Mouse (Mus musculus) midbrain, embryonic 15.5 days (tissue): ENCODE results near the gene Col5a1. TPM values are rescaled to one million over a fixed set of nuclear protein-coding genes. Genes with fewer than 3 reads are reported as not detected.
A peak's percentile ranks its signal among the peaks of the same experiment; 100 is the strongest.

Experiments
- ATAC-seq: fragments of 200-750 bp; cut with Nextera tagmentation; replicated peaks from 2 replicates; pipeline ENCODE4 v1.8.0; 2017; ENCODE audit warnings: moderate TSS enrichment
- H3K27ac ChIP-seq: fragments of 300-500 bp; sonication (generic); 2 replicates; pipeline ENCODE4 v1.5.1; 2015; ENCODE audit warnings: mild to moderate bottlenecking, inconsistent platforms
- H3K27me3 ChIP-seq: fragments of 300-500 bp; sonication (generic); replicated peaks from 2 replicates; pipeline ENCODE4 v1.6.1; 2015; ENCODE audit warnings: inconsistent platforms
- H3K36me3 ChIP-seq: fragments of 300-500 bp; sonication (generic); replicated peaks from 2 replicates; pipeline ENCODE4 v1.6.1; 2015; ENCODE audit warnings: inconsistent platforms
- H3K4me1 ChIP-seq: fragments of 300-500 bp; sonication (generic); 2 replicates; pipeline ENCODE4 v1.6.1; 2015; ENCODE audit warnings: inconsistent platforms
- H3K4me2 ChIP-seq: fragments of 300-500 bp; sonication (generic); 2 replicates; pipeline ENCODE4 v1.6.1; 2015; ENCODE audit warnings: inconsistent platforms, mild to moderate bottlenecking, moderate library complexity
- H3K4me3 ChIP-seq: fragments of 300-500 bp; sonication (generic); 2 replicates; pipeline ENCODE4 v1.5.1; 2015; ENCODE audit warnings: mild to moderate bottlenecking, inconsistent platforms
- H3K9ac ChIP-seq: fragments of 300-500 bp; sonication (generic); 2 replicates; pipeline ENCODE4 v1.6.1; 2015; ENCODE audit warnings: mild to moderate bottlenecking, inconsistent platforms
- H3K9me3 ChIP-seq: fragments of 300-500 bp; sonication (generic); 2 replicates; pipeline ENCODE4 v1.6.1; 2016; ENCODE audit warnings: inconsistent platforms
- WGBS: fragments of 180-500 bp; shearing (Covaris S2); methylation state at CpG from one replicate; pipeline ENCODE4 v1.1.7; 2015; ENCODE audit warnings: mixed read lengths; 5-methylcytosine and 5-hydroxymethylcytosine counted together
- polyA plus RNA-seq: library from polyadenylated mRNA; unstranded; fragments of >200 nt; fragmentation: Nextera tagmentation; extraction: Ambion mirVana; gene quantifications from 2 replicates; pipeline ENCODE4 v1.2.1, GENCODE M21; 2015

The Col5a1 gene
- polyA plus RNA-seq, 1 experiment from 2014 or later: 8.7 TPM

GRCm38 (mm10) chr2:27957184-27957583, 71.0 kb downstream of the Col5a1 start:
- Histone ChIP-seq H3K27ac (no peak overlapping the region), H3K4me3 (no peak overlapping the region), H3K36me3 (no peaks in the 10 kb centered on the region), H3K4me2 (no peak overlapping the region), H3K9ac (no peak overlapping the region), H3K27me3 (no peaks in the 10 kb centered on the region), H3K9me3 (no peaks in the 10 kb centered on the region), H3K4me1 (peaks cover 4% of the 10 kb centered on the region; the same call in 1 of the 2 replicates)
- 22% methylated on average over 5 of the region's 5 CpGs for WGBS
- ATAC-seq: no peak

- no peak overlapping the region for H3K9ac ChIP-seq
- no peaks in the 10 kb centered on the region for H3K36me3 ChIP-seq
- H3K9me3 ChIP-seq: no peaks in the 10 kb centered on the region
- no peak for ATAC-seq
- H3K27me3 ChIP-seq: no peaks in the 10 kb centered on the region
- no peak overlapping the region for H3K27ac ChIP-seq
- H3K4me1 ChIP-seq: peaks cover 4% of the 10 kb centered on the region; the same call in 1 of the 2 replicates
- no peak overlapping the region for H3K4me3 ChIP-seq
- H3K4me2 ChIP-seq: no peak overlapping the region
- WGBS: 81% methylated on average over 6 of the region's 6 CpGs
Observed at GRCm38 (mm10) chr2:27959275-27959674, 73.0 kb downstream of the Col5a1 start.

GRCm38 (mm10) chr2:27961190-27961589, 75.0 kb downstream of the Col5a1 start:
- Histone ChIP-seq H3K27me3 (no peaks in the 10 kb centered on the region), H3K4me2 (no peak overlapping the region), H3K9me3 (no peaks in the 10 kb centered on the region), H3K4me1 (peaks cover 4% of the 10 kb centered on the region; the same call in 1 of the 2 replicates), H3K9ac (no peak overlapping the region), H3K4me3 (no peak overlapping the region), H3K27ac (no peak overlapping the region), H3K36me3 (no peaks in the 10 kb centered on the region)
- no peak for ATAC-seq
- 98% methylated on average over 2 of the region's 2 CpGs for WGBS

GRCm38 (mm10) chr2:27962406-27962805, 76.2 kb downstream of the Col5a1 start:
- Histone ChIP-seq H3K27me3 (no peaks in the 10 kb centered on the region), H3K36me3 (no peaks in the 10 kb centered on the region), H3K4me3 (no peak overlapping the region), H3K9ac (no peak overlapping the region), H3K4me1 (no peaks in the 10 kb centered on the region), H3K27ac (no peak overlapping the region), H3K9me3 (no peaks in the 10 kb centered on the region), H3K4me2 (no peak overlapping the region)
- 95% methylated on average over 3 of the region's 3 CpGs for WGBS
- ATAC-seq: no peak

GRCm38 (mm10) chr2:27969158-27969557, 82.9 kb downstream of the Col5a1 start:
- 0 out of 2 replicates have a peak, but pooled peaks have one; percentile 49 for ATAC-seq

GRCm38 (mm10) chr2:27973840-27974239, 87.6 kb downstream of the Col5a1 start:
- Histone ChIP-seq H3K9ac (no peak overlapping the region), H3K27ac (no peak overlapping the region), H3K9me3 (no peaks in the 10 kb centered on the region), H3K36me3 (no peaks in the 10 kb centered on the region), H3K4me1 (peaks cover 14% of the 10 kb centered on the region; the same call in 1 of the 2 replicates), H3K4me2 (no peak overlapping the region), H3K4me3 (no peak overlapping the region), H3K27me3 (no peaks in the 10 kb centered on the region)
- WGBS: 59% methylated on average over 3 of the region's 3 CpGs
- no peak for ATAC-seq

More at GRCm38 (mm10) chr2:27969158-27969557, 82.9 kb downstream of the Col5a1 start:
- Histone ChIP-seq H3K9ac (no peak overlapping the region), H3K9me3 (no peaks in the 10 kb centered on the region), H3K27me3 (no peaks in the 10 kb centered on the region), H3K27ac (no peak overlapping the region), H3K4me2 (no peak overlapping the region), H3K36me3 (no peaks in the 10 kb centered on the region), H3K4me1 (no peaks in the 10 kb centered on the region), H3K4me3 (no peak overlapping the region)
- 19% methylated on average over 6 of the region's 6 CpGs for WGBS

- no peak for ATAC-seq
Observed at GRCm38 (mm10) chr2:27975786-27976185, 89.6 kb downstream of the Col5a1 start.

GRCm38 (mm10) chr2:27976512-27976911, 90.3 kb downstream of the Col5a1 start:
- no peak overlapping the region for H3K27ac ChIP-seq
- no peak for ATAC-seq
- WGBS: 51% methylated on average over 4 of the region's 4 CpGs
- no peaks in the 10 kb centered on the region for H3K9me3 ChIP-seq
- H3K9ac ChIP-seq: no peak overlapping the region
- H3K4me2 ChIP-seq: no peak overlapping the region
- no peaks in the 10 kb centered on the region for H3K36me3 ChIP-seq
- H3K4me3 ChIP-seq: no peak overlapping the region
- H3K27me3 ChIP-seq: no peaks in the 10 kb centered on the region
- H3K4me1 ChIP-seq: peaks cover 14% of the 10 kb centered on the region; the same call in 1 of the 2 replicates

More at GRCm38 (mm10) chr2:27975786-27976185, 89.6 kb downstream of the Col5a1 start:
- whole genome bisulfite sequencing: 32% methylated on average over 3 of the region's 3 CpGs
- Histone ChIP-seq H3K4me2 (no peak overlapping the region), H3K4me1 (peaks cover 14% of the 10 kb centered on the region; the same call in 1 of the 2 replicates), H3K27ac (no peak overlapping the region), H3K9me3 (no peaks in the 10 kb centered on the region), H3K36me3 (no peaks in the 10 kb centered on the region), H3K4me3 (no peak overlapping the region), H3K27me3 (no peaks in the 10 kb centered on the region), H3K9ac (no peak overlapping the region)

- no peak for ATAC-seq
- Histone ChIP-seq H3K4me3 (no peak overlapping the region), H3K9me3 (no peaks in the 10 kb centered on the region), H3K4me2 (no peak overlapping the region), H3K27me3 (no peaks in the 10 kb centered on the region), H3K4me1 (peaks cover 11% of the 10 kb centered on the region; the same call in 1 of the 2 replicates), H3K9ac (no peak overlapping the region), H3K27ac (no peak overlapping the region), H3K36me3 (no peaks in the 10 kb centered on the region)
- WGBS: 92% methylated on average over 2 of the region's 2 CpGs
Observed at GRCm38 (mm10) chr2:27981066-27981465, 94.8 kb downstream of the Col5a1 start.

GRCm38 (mm10) chr2:27981621-27982535, 95.7 kb downstream of the Col5a1 start:
- no peak for ATAC-seq
- Histone ChIP-seq H3K27me3 (no peaks in the 10 kb centered on the region), H3K4me3 (no peak overlapping the region), H3K9ac (no peak overlapping the region), H3K36me3 (no peaks in the 10 kb centered on the region), H3K9me3 (no peaks in the 10 kb centered on the region), H3K27ac (no peak overlapping the region), H3K4me1 (peaks cover 6% of the 10 kb centered on the region; the same call in 1 of the 2 replicates), H3K4me2 (no peak overlapping the region)
- 87% methylated on average over 14 of the region's 14 CpGs for WGBS

GRCm38 (mm10) chr2:27983093-27983492, 96.9 kb downstream of the Col5a1 start:
- no peaks in the 10 kb centered on the region for H3K9me3 ChIP-seq
- H3K9ac ChIP-seq: no peak overlapping the region
- peaks cover 2% of the 10 kb centered on the region; the same call in 1 of the 2 replicates for H3K4me1 ChIP-seq
- no peaks in the 10 kb centered on the region for H3K27me3 ChIP-seq
- no peak overlapping the region for H3K4me2 ChIP-seq
- no peak for ATAC-seq
- no peak overlapping the region for H3K4me3 ChIP-seq
- H3K36me3 ChIP-seq: no peaks in the 10 kb centered on the region
- H3K27ac ChIP-seq: no peak overlapping the region

- no peak overlapping the region for H3K9ac ChIP-seq
- WGBS: 47% methylated on average over 3 of the region's 3 CpGs
- H3K9me3 ChIP-seq: no peaks in the 10 kb centered on the region
- no peaks in the 10 kb centered on the region for H3K4me1 ChIP-seq
- H3K4me2 ChIP-seq: no peak overlapping the region
- no peak overlapping the region for H3K27ac ChIP-seq
- no peak overlapping the region for H3K4me3 ChIP-seq
- H3K36me3 ChIP-seq: no peaks in the 10 kb centered on the region
- no peak for ATAC-seq
- no peaks in the 10 kb centered on the region for H3K27me3 ChIP-seq
Observed at GRCm38 (mm10) chr2:27983884-27984283, 97.7 kb downstream of the Col5a1 start.
